Mouse (Mus musculus) embryonic facial prominence, embryonic 15.5 days (tissue): Measurements from ENCODE around the gene Ttll12. TPM values are rescaled to one million over a fixed set of nuclear protein-coding genes. Genes with fewer than 3 reads are reported as not detected.

Source experiments
- ATAC-seq: fragments of 200-750 bp; cut with Nextera tagmentation; 2 replicates; pipeline ENCODE4 v1.8.0; 2017; ENCODE audit warnings: low read depth, moderate TSS enrichment; ENCODE audit not compliant: insufficient number of reproducible peaks, low FRiP score, low TSS enrichment
- H3K27ac ChIP-seq: fragments of 300-500 bp; sonication (generic); replicated peaks from 2 replicates; pipeline ENCODE4 v1.5.1; 2015; ENCODE audit warnings: mild to moderate bottlenecking, inconsistent platforms
- H3K27me3 ChIP-seq: fragments of 300-500 bp; sonication (generic); 2 replicates; pipeline ENCODE4 v1.6.1; 2015; ENCODE audit warnings: inconsistent platforms
- H3K36me3 ChIP-seq: fragments of 300-500 bp; sonication (generic); 2 replicates; pipeline ENCODE4 v1.6.1; 2015; ENCODE audit warnings: mild to moderate bottlenecking, inconsistent platforms
- H3K4me1 ChIP-seq: fragments of 300-500 bp; sonication (generic); 2 replicates; pipeline ENCODE4 v1.6.1; 2015; ENCODE audit warnings: inconsistent platforms
- H3K4me2 ChIP-seq: fragments of 300-500 bp; sonication (generic); replicated peaks from 2 replicates; pipeline ENCODE4 v1.6.1; 2015; ENCODE audit warnings: mild to moderate bottlenecking, inconsistent platforms
- H3K4me3 ChIP-seq: fragments of 300-500 bp; sonication (generic); replicated peaks from 2 replicates; pipeline ENCODE4 v1.5.1; 2015; ENCODE audit warnings: mild to moderate bottlenecking, inconsistent platforms
- H3K9ac ChIP-seq: fragments of 300-500 bp; sonication (generic); 2 replicates; pipeline ENCODE4 v1.6.1; 2015; ENCODE audit warnings: inconsistent platforms
- H3K9me3 ChIP-seq: fragments of 300-500 bp; sonication (generic); replicated peaks from 2 replicates; pipeline ENCODE4 v1.6.1; 2016; ENCODE audit warnings: inconsistent platforms
- WGBS: fragments of 180-500 bp; shearing (Covaris S2); methylation state at CpG from one replicate; pipeline ENCODE4 v1.1.7; 2015; 5-methylcytosine and 5-hydroxymethylcytosine counted together
- polyA plus RNA-seq: library from polyadenylated mRNA; unstranded; fragments of >200 nt; fragmentation: Nextera tagmentation; extraction: Ambion mirVana; gene quantifications from 2 replicates; pipeline ENCODE4 v1.2.1, GENCODE M21; 2015

The Ttll12 gene
- polyA plus RNA-seq, 1 experiment from 2014 or later: 33.5 TPM

DNA sequence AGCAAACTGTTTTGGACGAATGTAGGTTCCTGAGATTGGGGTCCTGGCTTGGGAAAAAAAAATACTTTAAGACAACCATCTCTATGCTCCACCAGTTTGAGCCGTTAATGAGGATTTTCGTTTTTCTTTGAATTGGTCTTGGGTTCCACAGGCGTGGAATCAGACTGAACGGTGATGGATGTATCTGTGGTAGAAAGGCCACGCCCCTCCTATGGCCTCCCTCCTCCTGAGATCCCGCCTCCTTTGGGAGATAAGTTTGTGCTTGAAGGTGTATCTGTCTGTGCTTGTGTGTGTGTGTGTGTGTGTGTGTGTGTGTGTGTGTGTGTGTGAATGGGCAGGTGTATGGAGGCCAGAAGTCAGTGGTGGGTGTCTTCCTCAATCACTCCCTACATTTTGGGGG lies 62.4 kb downstream of the Ttll12 start:
- Histone ChIP-seq H3K9me3 (no peaks in the 10 kb centered on the region), H3K27ac (no peak overlapping the region), H3K4me2 (no peak overlapping the region), H3K27me3 (peaks cover 16% of the 10 kb centered on the region), H3K36me3 (no peaks in the 10 kb centered on the region), H3K4me1 (0 out of 2 replicates have a peak, but pooled peaks cover 5% of the 10 kb centered on the region), H3K4me3 (no peak overlapping the region), H3K9ac (no peak overlapping the region)
- WGBS: 78% methylated on average over 7 of the region's 7 CpGs
- no peak for ATAC-seq

DNA sequence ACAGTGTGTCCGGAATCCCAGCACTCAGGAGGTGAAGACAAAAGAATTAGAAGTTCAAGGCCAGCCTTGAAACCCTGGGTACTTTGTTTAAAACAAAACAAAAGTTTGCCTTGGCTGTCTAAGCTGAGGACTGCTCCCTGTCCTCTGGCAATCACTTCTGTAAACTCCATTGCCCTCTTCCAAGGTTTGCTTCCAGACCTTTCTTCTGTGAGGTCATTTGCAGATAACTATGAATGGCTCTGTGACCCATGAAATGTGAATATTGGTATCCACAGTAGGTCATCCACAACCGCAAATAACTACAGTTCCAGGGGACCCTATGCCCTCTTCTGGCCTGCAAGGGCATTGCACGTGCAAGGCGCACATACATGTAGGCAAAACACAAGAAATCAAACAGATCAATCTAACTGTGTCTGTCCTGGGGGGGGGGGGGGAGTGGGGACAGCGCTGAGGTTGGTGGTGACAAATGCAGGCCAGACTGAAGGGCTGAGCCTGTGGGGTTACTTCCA lies 62.9 kb downstream of the Ttll12 start:
- WGBS: 81% methylated on average over 5 of the region's 5 CpGs
- no peak overlapping the region for H3K27ac ChIP-seq
- H3K27me3 ChIP-seq: peaks cover 22% of the 10 kb centered on the region
- H3K4me2 ChIP-seq: no peak overlapping the region
- no peak overlapping the region for H3K4me3 ChIP-seq
- H3K9ac ChIP-seq: no peak overlapping the region
- H3K4me1 ChIP-seq: peaks cover 9% of the 10 kb centered on the region
- no peaks in the 10 kb centered on the region for H3K36me3 ChIP-seq
- no peaks in the 10 kb centered on the region for H3K9me3 ChIP-seq
- no peak for ATAC-seq

DNA sequence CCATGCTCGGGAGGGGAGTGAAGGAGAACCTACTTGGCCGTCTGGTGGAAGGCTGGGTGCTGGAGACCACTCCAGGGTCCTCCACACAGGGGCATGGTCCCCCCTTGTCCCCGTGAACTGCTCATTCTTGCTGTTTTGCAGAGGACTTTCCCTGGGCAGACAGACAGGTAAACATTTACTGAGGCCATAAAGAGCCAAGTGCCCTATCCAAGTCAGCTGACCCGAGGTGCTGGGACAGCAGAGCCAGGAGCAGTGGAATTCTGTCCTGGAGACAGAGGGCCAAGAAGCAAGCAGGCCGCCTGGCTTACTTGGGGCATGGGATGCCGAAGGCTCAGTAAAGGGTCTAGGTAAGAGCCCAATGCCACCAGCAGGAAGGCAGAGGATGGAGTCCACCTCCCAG lies 64.3 kb downstream of the Ttll12 start:
- Histone ChIP-seq H3K4me3 (no peak overlapping the region), H3K27ac (peak overlapping the region; percentile 44; the same call in 1 of the 2 replicates), H3K4me1 (peaks cover 21% of the 10 kb centered on the region), H3K9me3 (no peaks in the 10 kb centered on the region), H3K36me3 (no peaks in the 10 kb centered on the region), H3K9ac (no peak overlapping the region), H3K27me3 (peaks cover 35% of the 10 kb centered on the region), H3K4me2 (no peak overlapping the region)
- ATAC-seq: no peak
- WGBS: 72% methylated on average over 6 of the region's 6 CpGs

DNA sequence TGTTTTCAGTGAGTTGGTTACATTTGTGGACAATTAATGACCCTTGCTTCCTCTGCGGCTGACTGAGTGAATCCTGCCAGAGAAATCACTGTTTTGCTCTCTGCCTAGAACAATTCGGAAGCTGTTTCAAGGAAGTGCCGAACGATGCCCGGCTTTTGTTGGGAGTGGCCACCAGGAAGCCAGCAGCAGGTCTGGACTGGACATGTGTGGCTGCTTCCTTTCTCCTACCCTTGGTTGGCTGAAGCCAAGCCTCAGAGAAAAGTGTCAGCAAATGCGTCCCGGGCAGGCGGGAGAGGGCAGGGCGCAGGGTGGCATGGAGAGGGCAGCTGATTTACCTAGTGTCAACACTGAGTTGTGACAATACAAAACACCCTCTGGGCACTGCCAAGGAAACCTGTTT lies 64.7 kb downstream of the Ttll12 start:
- no peak for ATAC-seq
- 58% methylated on average over 9 of the region's 9 CpGs for WGBS

DNA sequence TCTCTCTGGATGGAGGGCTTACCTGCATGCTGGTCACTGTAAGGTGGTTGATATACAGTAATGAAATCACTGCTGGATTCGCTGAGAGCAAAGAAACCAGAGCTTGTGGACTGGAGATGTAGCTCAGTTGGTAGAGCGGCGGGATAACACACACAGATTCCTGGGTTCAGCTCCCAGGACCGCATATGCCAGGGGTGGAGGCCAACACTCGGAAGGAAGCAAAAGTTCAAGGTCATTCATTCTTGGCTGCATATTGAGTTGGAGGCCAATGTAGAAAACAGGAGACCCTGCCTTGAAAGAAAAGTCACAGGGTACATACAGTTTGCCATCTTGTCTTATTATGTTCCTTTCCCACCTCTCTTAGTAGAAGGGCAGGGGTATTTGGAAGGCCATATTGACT lies 65.2 kb downstream of the Ttll12 start:
- Histone ChIP-seq H3K9ac (no peak overlapping the region), H3K4me3 (no peak overlapping the region), H3K27me3 (peaks cover 45% of the 10 kb centered on the region), H3K36me3 (no peaks in the 10 kb centered on the region), H3K9me3 (no peaks in the 10 kb centered on the region), H3K4me1 (peaks cover 16% of the 10 kb centered on the region), H3K4me2 (no peak overlapping the region), H3K27ac (no peak overlapping the region)
- 78% methylated on average over 5 of the region's 5 CpGs for WGBS
- no peak for ATAC-seq

More for the DNA sequence above, 64.7 kb downstream of the Ttll12 start:
- peak overlapping the region; percentile 44; the same call in 1 of the 2 replicates for H3K27ac ChIP-seq
- peaks cover 40% of the 10 kb centered on the region for H3K27me3 ChIP-seq
- peaks cover 20% of the 10 kb centered on the region for H3K4me1 ChIP-seq
- no peak overlapping the region for H3K9ac ChIP-seq
- H3K36me3 ChIP-seq: no peaks in the 10 kb centered on the region
- H3K4me2 ChIP-seq: no peak overlapping the region
- no peak overlapping the region for H3K4me3 ChIP-seq
- no peaks in the 10 kb centered on the region for H3K9me3 ChIP-seq

DNA sequence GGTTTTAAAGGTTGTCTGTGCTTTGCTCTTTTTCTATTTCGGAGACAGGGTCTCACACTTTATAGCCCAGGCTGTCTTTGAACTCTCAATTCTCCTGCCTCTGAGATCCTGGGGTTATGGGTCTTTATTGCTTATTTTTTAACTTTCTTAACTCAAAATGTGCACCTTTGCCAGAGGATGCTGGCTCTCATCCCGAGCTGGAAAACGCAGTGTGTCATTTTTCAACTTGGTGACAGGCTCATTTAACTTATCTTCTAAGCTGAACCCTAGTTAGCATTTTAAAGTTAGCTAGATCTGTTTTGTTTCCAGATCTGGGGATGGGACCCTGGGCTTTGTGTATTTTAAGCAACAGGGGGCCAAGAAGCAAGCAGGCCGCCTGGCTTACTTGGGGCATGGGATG lies 66.1 kb downstream of the Ttll12 start:
- Histone ChIP-seq H3K4me3 (no peak overlapping the region), H3K27me3 (peaks cover 53% of the 10 kb centered on the region), H3K9ac (no peak overlapping the region), H3K36me3 (no peaks in the 10 kb centered on the region), H3K9me3 (no peaks in the 10 kb centered on the region), H3K4me1 (peaks cover 16% of the 10 kb centered on the region), H3K4me2 (no peak overlapping the region), H3K27ac (no peak overlapping the region)
- WGBS: 72% methylated on average over 4 of the region's 4 CpGs
- no peak for ATAC-seq

DNA sequence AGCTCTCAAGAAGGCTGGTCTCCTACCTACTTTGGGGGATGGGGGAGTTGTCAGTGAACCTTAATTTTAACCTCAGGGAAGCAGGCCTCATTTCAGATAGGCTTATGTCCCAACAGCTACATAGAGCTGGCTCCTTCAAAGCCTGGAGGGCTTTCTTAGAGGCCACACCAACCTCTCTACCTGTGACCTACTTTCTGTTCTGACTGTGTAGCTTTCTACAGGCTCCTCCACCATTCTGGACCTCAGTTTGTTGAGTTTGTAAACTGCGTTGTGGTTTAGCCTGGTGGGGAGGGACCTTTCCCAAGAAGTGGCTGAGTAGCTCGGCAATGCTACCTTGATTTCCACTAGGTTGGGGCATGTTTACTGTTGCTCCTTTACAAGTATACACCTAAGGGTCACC lies 67.2 kb downstream of the Ttll12 start:
- Histone ChIP-seq H3K4me3 (no peak overlapping the region), H3K9ac (no peak overlapping the region), H3K4me2 (peak overlapping the region; percentile 92), H3K36me3 (no peaks in the 10 kb centered on the region), H3K27ac (no peak overlapping the region), H3K27me3 (peaks cover 57% of the 10 kb centered on the region), H3K4me1 (peaks cover 16% of the 10 kb centered on the region), H3K9me3 (no peaks in the 10 kb centered on the region)
- ATAC-seq: no peak
- 55% methylated on average over 2 of the region's 2 CpGs for WGBS

DNA sequence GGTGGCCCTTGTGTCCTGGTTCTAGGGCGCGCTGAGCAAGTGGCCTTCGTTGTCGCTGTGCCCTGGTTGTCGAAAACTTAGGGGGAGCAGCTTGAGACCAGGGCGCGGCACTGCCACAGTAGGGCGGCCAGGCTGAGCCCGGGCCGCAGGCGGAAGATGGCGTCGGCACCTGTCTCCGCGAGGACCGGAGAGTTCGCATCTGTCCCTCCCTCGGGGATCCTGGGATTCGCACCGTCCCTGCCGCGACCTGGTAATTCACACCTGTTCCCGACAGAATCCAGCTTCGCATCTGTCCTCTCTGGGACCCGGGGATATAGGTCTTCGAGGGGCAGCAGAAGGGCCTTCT lies 67.9 kb downstream of the Ttll12 start:
- Histone ChIP-seq H3K27me3 (peaks cover 57% of the 10 kb centered on the region), H3K4me1 (peaks cover 16% of the 10 kb centered on the region), H3K36me3 (no peaks in the 10 kb centered on the region), H3K9ac (peak overlapping the region; percentile 37), H3K9me3 (no peaks in the 10 kb centered on the region), H3K4me3 (peak overlapping the region; percentile 46), H3K27ac (no peak overlapping the region), H3K4me2 (peak overlapping the region; percentile 92)
- 2% methylated on average over 26 of the region's 26 CpGs for WGBS
- no peak for ATAC-seq

DNA sequence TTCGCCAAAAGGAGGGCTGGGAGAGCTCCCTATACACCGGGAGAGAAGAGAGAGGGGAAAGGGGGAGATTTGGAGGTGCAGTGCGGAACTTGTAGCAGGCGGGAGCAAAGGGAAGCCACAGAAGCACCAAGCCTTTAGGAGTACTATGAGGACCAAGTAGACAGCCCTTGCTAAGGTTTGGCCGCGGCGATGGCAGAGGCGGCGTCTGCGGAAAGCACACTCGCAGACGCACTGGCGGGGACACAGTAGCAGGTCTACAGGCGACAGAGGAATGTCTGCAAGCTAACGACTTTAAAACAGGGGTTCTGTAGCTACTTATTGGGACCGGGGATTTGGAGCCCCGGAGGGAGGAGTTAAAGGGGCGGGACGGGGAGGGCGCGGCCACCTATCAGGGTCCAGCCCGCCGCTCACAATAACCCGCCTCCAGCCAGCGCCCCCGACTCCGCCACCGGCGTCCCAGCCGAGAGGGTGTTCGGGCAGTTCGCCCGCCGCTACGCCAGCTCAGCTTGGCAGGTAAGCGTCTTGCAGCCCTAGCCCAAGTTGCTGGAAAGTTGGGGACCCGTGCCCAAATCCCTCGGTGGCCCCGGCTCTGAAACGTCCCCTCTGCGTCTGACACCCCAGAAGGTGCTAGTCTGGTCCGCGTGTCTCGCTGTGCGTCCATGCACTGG lies 68.4 kb downstream of the Ttll12 start, which contains the start of gene Bik:
Gene Bik (plus strand): TSS at position 439 of the 668 bp plus-strand sequence.
- peak within 1 kb of the TSS; percentile 46 for H3K4me3 ChIP-seq
- no peaks in the 10 kb centered on the region for H3K9me3 ChIP-seq
- H3K27ac ChIP-seq: no peak within 1 kb of the TSS
- under 1% methylated on average over 45 of the region's 45 CpGs for WGBS
- H3K36me3 ChIP-seq: no peaks in the 10 kb centered on the region
- H3K4me2 ChIP-seq: peak within 1 kb of the TSS; percentile 92
- no peak for ATAC-seq
- peak within 1 kb of the TSS; percentile 37 for H3K9ac ChIP-seq
- H3K4me1 ChIP-seq: peaks cover 16% of the 10 kb centered on the region
- peaks cover 57% of the 10 kb centered on the region for H3K27me3 ChIP-seq

Other genes starting within 250 kb of the Ttll12 start
- 51.1 and 54.1 TPM in 2 replicates for gene Arfgap3, start 244.9 kb downstream of the Ttll12 start, polyA plus RNA-seq
- gene Pacsin2, start 130.6 kb downstream of the Ttll12 start, polyA plus RNA-seq: 66.8 and 67.1 TPM in 2 replicates
- gene Ttll1, start 84.3 kb downstream of the Ttll12 start, polyA plus RNA-seq: 21.5 and 23.8 TPM in 2 replicates
- 3.9 and 5.5 TPM in 2 replicates for gene Bik, start 68.3 kb downstream of the Ttll12 start, polyA plus RNA-seq
- gene Tspo, start 31.6 kb downstream of the Ttll12 start, polyA plus RNA-seq: 66.7 and 71.7 TPM in 2 replicates
- gene Mcat, start 31.4 kb downstream of the Ttll12 start, polyA plus RNA-seq: 34.9 and 38.1 TPM in 2 replicates
- 11.1 and 14.5 TPM in 2 replicates for gene Scube1, start 129.9 kb upstream of the Ttll12 start, polyA plus RNA-seq
- gene Mpped1, start 184.3 kb upstream of the Ttll12 start, polyA plus RNA-seq: 7.7 and 9.1 TPM in 2 replicates